In genomic region chr15:30029257-30029899, GRCm38 (mm10) we compare ENCODE assay signal across 8 mouse cellular contexts.
DNase-seq lines count a peak whose midpoint lies in the region; ATAC-seq and TF ChIP-seq lines count a peak whose summit lies in the region.

No protein-coding gene starts in this region.

- peak; percentile 91 for ATAC-seq in frontal cortex, adult (ENCODE audit: low TSS enrichment)
- no peak for ATAC-seq in lung, embryonic 14.5 days (ENCODE audit: insufficient read depth)
- no peak for ATAC-seq in megakaryocyte, adult 5-6 weeks (ENCODE audit: poor library complexity, severe bottlenecking)

- WGBS in lung, embryonic 14.5 days = 57% methylated on average over 4 of the region's 4 CpGs

- no peaks in the 10 kb centered on the region for H3K27me3 ChIP-seq in MEL (ENCODE audit: control insufficient read depth in 1 of 2, insufficient read depth in 2 of 2, low read length in 2 of 2)
- H3K27me3 ChIP-seq in lung, embryonic 14.5 days (ENCODE audit: insufficient read depth, low read length) = no peaks in the 10 kb centered on the region

- DNase-seq in A20 (ENCODE audit: low read depth, low spot score) (peak; percentile 2), MEL (ENCODE audit: low read depth, low spot score) (peak; percentile 45)
- peak; percentile 74 for DNase-seq in cerebellum, adult 9-10 months
- DNase-seq in kidney, postnatal 36 days = peak; percentile 29 to 80
- peak; percentile 85 for DNase-seq in lung, embryonic 14.5 days
- peak; percentile 51 for DNase-seq in retina, postnatal 7 days (ENCODE audit: low read depth, low spot score)

- no peaks in the 10 kb centered on the region for H3K79me2 ChIP-seq in MEL (ENCODE audit: control insufficient read depth, insufficient read depth, low read length, poor library complexity)

- no peaks in the 10 kb centered on the region for H3K9me3 ChIP-seq in MEL (replicated peaks; ENCODE audit: insufficient read depth, low read length)
- H3K9me3 ChIP-seq in lung, embryonic 14.5 days (ENCODE audit: low read depth, low read length) = no peaks in the 10 kb centered on the region

- H3K36me3 ChIP-seq in MEL (ENCODE audit: control insufficient read depth in 1 of 2, insufficient read depth in 2 of 2, low read length in 2 of 2) = no peaks in the 10 kb centered on the region
- H3K36me3 ChIP-seq in lung, embryonic 14.5 days (ENCODE audit: insufficient read depth) = no peaks in the 10 kb centered on the region

- H3K9ac ChIP-seq in MEL (ENCODE audit: control insufficient read depth, low read depth, low read length, poor library complexity, severe bottlenecking) = no peak overlapping the region
- no peak overlapping the region for H3K9ac ChIP-seq in lung, embryonic 14.5 days

- H3K27ac ChIP-seq in MEL (ENCODE audit: control insufficient read depth, low read depth, low read length) = no peak overlapping the region
- no peak overlapping the region for H3K27ac ChIP-seq in lung, embryonic 14.5 days (ENCODE audit: low read depth)

- no peak overlapping the region for H3K4me3 ChIP-seq in MEL (ENCODE audit: control insufficient read depth in 1 of 2, insufficient read depth in 1 of 2, low read depth in 2 of 2, low read length in 2 of 2)
- no peak overlapping the region for H3K4me3 ChIP-seq in lung, embryonic 14.5 days (ENCODE audit: low read depth, low read length)

- H3K4me1 ChIP-seq in MEL (ENCODE audit: control insufficient read depth in 1 of 2, insufficient read depth in 2 of 2, low read length in 2 of 2) = no peaks in the 10 kb centered on the region
- H3K4me1 ChIP-seq in lung, embryonic 14.5 days (ENCODE audit: insufficient read depth) = no peaks in the 10 kb centered on the region

- TF ChIP-seq RAD21 in MEL (IDR thresholded peaks at IDR 0.05; ENCODE audit: low read depth, low read length) = peak; percentile 58

- no peak for TF ChIP-seq POLR2A in MEL (IDR thresholded peaks at IDR 0.05; ENCODE audit: control insufficient read depth in 1 of 2, insufficient read depth in 1 of 2, low read depth in 1 of 2, low read length in 2 of 2, poor library complexity in 1 of 2)

- TF ChIP-seq CTCF in MEL (IDR thresholded peaks at IDR 0.05 in 2 of 3, conservative IDR thresholded peaks at IDR 0.05 in 1 of 3; ENCODE audit: control insufficient read depth in 1 of 3, insufficient read depth in 1 of 3, low read depth in 2 of 3, low read length in 3 of 3, poor library complexity in 1 of 3, severe bottlenecking in 1 of 3) = peak; percentile 40 to 55 (median 51)
- TF ChIP-seq CTCF in lung, embryonic 14.5 days (IDR thresholded peaks at IDR 0.05; ENCODE audit: low read depth) = peak; percentile 83

- TF ChIP-seq EP300 in MEL (IDR thresholded peaks at IDR 0.05; ENCODE audit: low read depth in 1 of 2, low read length in 2 of 2) = no peak

- H3K4me2 ChIP-seq in lung, embryonic 14.5 days = no peak overlapping the region

TF ChIP-seq in MEL, 35 proteins besides CTCF, POLR2A, EP300 and RAD21:
- no peak for TF ChIP-seq NRF1 (IDR thresholded peaks at IDR 0.05; ENCODE audit: insufficient read depth, low read depth, low read length, poor library complexity, severe bottlenecking)
- peak; percentile 48 for TF ChIP-seq SMC3 (IDR thresholded peaks at IDR 0.05; ENCODE audit: low read depth, low read length)
- TF ChIP-seq CHD2 (IDR thresholded peaks at IDR 0.05; ENCODE audit: low read length) = no peak
- TF ChIP-seq USF1 (IDR thresholded peaks at IDR 0.05; ENCODE audit: low read depth, low read length) = no peak

Comparison
In these comparisons a context has a peak if more than half of its experiments do, and no peak if none do; other contexts are left out.
1. DNase-seq: peak in every context shown above with its lines; median percentile 85 in lung, embryonic 14.5 days; 74 in cerebellum, adult 9-10 months; 54 in kidney, postnatal 36 days; 51 in retina, postnatal 7 days; 45 in MEL; 2 in A20.